Mouse (Mus musculus) Patski (cell line): ENCODE results near the gene Car1. TPM values are rescaled to one million over a fixed set of nuclear protein-coding genes. Genes with fewer than 3 reads are reported as not detected.
"Not testable (repeated sequence)": the region's sequence is repeated elsewhere in the genome, so short reads cannot be mapped to it uniquely, and the experiment has no call there.

Experiments used
- ATAC-seq: fragments of 100-300 bp; one replicate; pipeline ENCODE4 v1.8.0; 2021
- CTCF ChIA-PET: fragments of 350-600 bp; sonication (Branson Sonifier 250); formaldehyde crosslinking; loops from one replicate; lab custom pipeline; 2022; ENCODE audit warnings: inconsistent platforms; lab: Charles Lee
- POLR2A ChIA-PET: fragments of 350-600 bp; sonication (Branson Sonifier 250); formaldehyde crosslinking; loops from one replicate; lab custom pipeline; 2022; ENCODE audit warnings: antibody characterized with exemption, inconsistent platforms; lab: Charles Lee
- DNase-seq: peaks from one replicate; pipeline ENCODE4 v3.0.0-alpha.2; 2011; ENCODE audit warnings: low read depth, low spot score
- H3K27me3 ChIP-seq: fragments of 371-371 bp; one replicate; pipeline ENCODE4 v1.5.1; 2021
- CTCF ChIP-seq: fragments of 100-300 bp; IDR thresholded peaks from one replicate; pipeline ENCODE4 v1.5.1; 2021
- in situ Hi-C: fragments of 300-500 bp; cut with MboI; formaldehyde crosslinking; loops from 3 replicates; pipeline ENCODE4 v1.11.1; 2018; ENCODE audit warnings: low pct_unique_long_range_greater_than_20kb, mixed read lengths
- polyA plus RNA-seq: library from polyadenylated mRNA; unstranded; gene quantifications from one replicate; pipeline ENCODE4 v1.2.3, GENCODE M21; 2021

The Car1 gene
- polyA plus RNA-seq, 1 experiment from 2014 or later = not detected

GRCm38 (mm10) chr3:14738261-14738660 is 69.9 kb downstream of the Car1 start:
- in situ Hi-C loops = no loop called here
- no peak for TF ChIP-seq CTCF
- DNase-seq = no peak
- H3K27me3 ChIP-seq = peaks cover 7% of the 10 kb centered on the region
- ATAC-seq = no peak
- ChIA-PET CTCF (no interaction called here), POLR2A (no interaction called here)

DNA sequence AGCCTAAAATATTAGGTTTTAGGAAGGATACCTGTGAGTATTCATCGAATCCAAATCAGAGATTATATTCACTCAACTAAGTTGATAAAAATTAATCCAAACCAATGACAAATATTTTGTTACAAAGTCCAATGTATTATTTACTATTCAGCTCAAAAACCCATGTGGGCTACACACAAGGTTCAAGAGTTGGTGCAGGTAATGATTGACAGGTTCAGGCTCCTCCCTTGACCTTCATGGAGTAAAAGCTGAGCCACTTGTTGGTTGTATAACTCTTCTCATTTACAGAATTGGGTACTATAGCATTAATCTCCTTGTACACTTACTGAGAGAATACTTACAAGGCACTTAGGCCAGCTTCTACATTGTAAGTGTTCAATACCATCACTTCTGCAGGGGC is 80.7 kb downstream of the Car1 start:
- DNase-seq, ATAC-seq, CTCF ChIA-PET, H3K27me3 ChIP-seq, POLR2A ChIA-PET: not testable (repeated sequence)
- in situ Hi-C loops = loop anchor here (5.0 kb wide), 1 partner anchor 45 kb away; no protein-coding TSS in a partner anchor

DNA sequence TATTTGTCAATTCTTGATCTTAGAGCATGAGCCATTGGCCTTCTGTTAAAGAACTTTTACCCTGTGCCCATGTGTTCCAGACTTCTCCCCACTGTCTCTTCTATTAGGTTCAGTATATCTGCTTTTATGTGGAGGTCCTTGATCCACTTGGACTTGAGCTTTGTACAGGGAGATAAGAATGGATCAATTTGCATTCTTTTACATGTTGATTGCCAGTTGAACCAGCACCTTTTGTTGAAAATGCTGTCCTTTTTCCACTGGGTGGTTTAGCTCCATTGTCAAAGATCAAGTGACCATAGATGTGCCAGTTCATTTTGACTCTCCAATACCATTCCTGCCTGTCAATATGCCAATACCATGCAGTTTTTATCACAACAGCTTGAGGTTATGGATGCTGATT is 82.7 kb downstream of the Car1 start:
- H3K27me3 ChIP-seq, POLR2A ChIA-PET: not testable (repeated sequence)

More for the DNA sequence above, 82.7 kb downstream of the Car1 start:
- ATAC-seq, DNase-seq, CTCF ChIA-PET: not testable (repeated sequence)
- in situ Hi-C loops = loop anchor here (5.0 kb wide), 1 partner anchor 47 kb away; no protein-coding TSS in a partner anchor

Other genes starting within 250 kb of the Car1 start
- gene 1810022K09Rik, start 197.1 kb downstream of the Car1 start, polyA plus RNA-seq = 220 TPM
- 21.0 TPM for gene Car13, start 166.6 kb downstream of the Car1 start, polyA plus RNA-seq
- 0.08 TPM for gene Car3, start 55.1 kb upstream of the Car1 start, polyA plus RNA-seq
- gene Car2, start 77.9 kb upstream of the Car1 start, polyA plus RNA-seq = 158 TPM